Mouse (Mus musculus): Measurements from ENCODE around the gene Zbtb43. TPM values are rescaled to one million over a fixed set of nuclear protein-coding genes. Genes with fewer than 3 reads are reported as not detected.

Zbtb43 gene
- polyA plus RNA-seq (2012; fragmentation: generic; extraction: Trizol), result 4.8 TPM
- long read RNA-seq, experiment 1, partial matches to known transcripts, result 0 of 6 reads
- long read RNA-seq, experiment 1, other reads (novel, unspliced or antisense), result 5 of 6 reads
- long read RNA-seq, experiment 2, full-length matches to known transcripts, result 39 of 56 reads
- long read RNA-seq, experiment 2, partial matches to known transcripts, result 0 of 56 reads
- long read RNA-seq, experiment 2, other reads (novel, unspliced or antisense), result 17 of 56 reads

DNA sequence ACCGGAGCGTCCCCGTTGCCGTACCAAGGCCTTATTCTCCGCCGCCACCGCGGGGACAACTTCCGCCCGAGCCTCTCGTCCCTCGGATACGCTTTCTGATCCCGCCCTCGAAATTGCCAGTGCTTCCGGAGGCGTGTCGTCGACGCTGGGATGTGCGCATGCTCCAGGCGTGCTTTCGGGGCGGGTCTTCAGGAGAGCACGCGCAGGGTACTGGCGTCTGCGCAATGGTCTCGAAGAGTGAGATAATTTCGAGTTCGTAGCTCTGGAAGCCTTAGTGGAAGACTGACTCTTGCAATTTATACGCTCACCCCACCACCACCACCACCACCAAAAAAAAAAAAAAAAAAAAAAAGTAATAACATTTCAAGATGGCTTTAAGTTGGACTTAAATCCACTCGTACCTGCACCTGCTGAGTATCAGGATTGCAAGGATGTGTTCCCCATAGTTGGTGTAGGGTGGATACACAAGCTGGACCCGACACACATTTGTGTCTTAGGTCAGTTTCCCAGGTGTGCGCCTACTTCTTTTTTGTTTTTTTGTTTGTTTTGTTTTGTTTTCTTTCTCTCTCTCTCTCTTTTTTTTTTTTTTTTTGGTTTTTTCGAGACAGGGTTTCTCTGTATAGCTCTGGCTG is at the start of gene Zbtb43:
Zbtb43 (minus strand) TSS at position 94 of the 632 bp plus-strand sequence.
- peak; percentile 98 for TF ChIP-seq MAX (IDR thresholded peaks at IDR 0.05)
- TF ChIP-seq MYOG (IDR thresholded peaks at IDR 0.05; ENCODE audit: control insufficient read depth, extremely low read depth, insufficient read length), result no peak
- H3K79me2 ChIP-seq (ENCODE audit: control insufficient read depth, insufficient read depth), result peaks cover 48% of the 10 kb centered on the region
- H3K4me3 ChIP-seq (ENCODE audit: insufficient read depth, poor library complexity, severe bottlenecking), result peak within 1 kb of the TSS; percentile 89
- peak within 1 kb of the TSS; percentile 91 for H3ac ChIP-seq (ENCODE audit: control insufficient read depth, insufficient read length, low read depth)
- peaks cover 23% of the 10 kb centered on the region for H3K79me3 ChIP-seq (ENCODE audit: low read depth)
- no peaks in the 10 kb centered on the region for H3K27me3 ChIP-seq (ENCODE audit: control insufficient read depth, insufficient read depth, insufficient read length)
- peaks cover 6% of the 10 kb centered on the region for H3K36me3 ChIP-seq (ENCODE audit: control insufficient read depth, insufficient read depth)

- TF ChIP-seq MAX (IDR thresholded peaks at IDR 0.05), result no peak
- no peaks in the 10 kb centered on the region for H3K36me3 ChIP-seq (ENCODE audit: control insufficient read depth, insufficient read depth)
- peaks cover 33% of the 10 kb centered on the region for H3K27me3 ChIP-seq (ENCODE audit: control insufficient read depth, insufficient read depth, insufficient read length)
- no peak overlapping the region for H3ac ChIP-seq (ENCODE audit: control insufficient read depth, insufficient read length, low read depth)
- H3K79me2 ChIP-seq (ENCODE audit: control insufficient read depth, insufficient read depth), result no peaks in the 10 kb centered on the region
- H3K79me3 ChIP-seq (ENCODE audit: low read depth), result no peaks in the 10 kb centered on the region
- H3K4me3 ChIP-seq (ENCODE audit: insufficient read depth, poor library complexity, severe bottlenecking), result no peak overlapping the region
These were observed 47.5 kb upstream of the Zbtb43 start for GRCm38 (mm10) chr2:33515856-33516255.

DNA sequence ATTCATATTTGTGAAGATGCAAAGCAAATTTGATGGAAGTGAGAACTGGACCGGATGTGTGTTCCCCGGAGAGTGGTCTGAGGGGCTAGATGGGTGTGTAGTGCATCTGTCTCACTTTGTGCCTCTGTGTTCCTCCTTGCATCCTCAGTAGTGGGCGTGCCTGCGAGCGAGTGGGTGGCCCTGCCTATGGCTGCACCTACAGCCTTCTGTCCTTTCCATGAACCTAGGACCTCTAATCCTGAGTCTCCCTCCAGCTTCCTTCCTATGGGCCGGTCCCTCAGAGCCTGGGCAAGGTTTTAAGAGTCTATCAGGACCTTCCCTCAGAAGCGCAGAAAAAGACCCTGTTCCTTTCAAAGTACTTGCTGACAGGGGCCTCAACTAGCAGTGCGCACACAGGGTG is 47.1 kb upstream of the Zbtb43 start:
- H3K79me2 ChIP-seq (ENCODE audit: control insufficient read depth, insufficient read depth), result no peaks in the 10 kb centered on the region
- H3ac ChIP-seq (ENCODE audit: control insufficient read depth, insufficient read length, low read depth), result no peak overlapping the region
- no peaks in the 10 kb centered on the region for H3K79me3 ChIP-seq (ENCODE audit: low read depth)
- TF ChIP-seq FOSL1 (IDR thresholded peaks at IDR 0.05; ENCODE audit: insufficient read depth, low read length, poor library complexity, severe bottlenecking), result no peak
- H3K27me3 ChIP-seq (ENCODE audit: control insufficient read depth, insufficient read depth, insufficient read length), result peaks cover 33% of the 10 kb centered on the region
- H3K4me3 ChIP-seq (ENCODE audit: insufficient read depth, poor library complexity, severe bottlenecking), result no peak overlapping the region
- no peaks in the 10 kb centered on the region for H3K36me3 ChIP-seq (ENCODE audit: control insufficient read depth, insufficient read depth)

DNA sequence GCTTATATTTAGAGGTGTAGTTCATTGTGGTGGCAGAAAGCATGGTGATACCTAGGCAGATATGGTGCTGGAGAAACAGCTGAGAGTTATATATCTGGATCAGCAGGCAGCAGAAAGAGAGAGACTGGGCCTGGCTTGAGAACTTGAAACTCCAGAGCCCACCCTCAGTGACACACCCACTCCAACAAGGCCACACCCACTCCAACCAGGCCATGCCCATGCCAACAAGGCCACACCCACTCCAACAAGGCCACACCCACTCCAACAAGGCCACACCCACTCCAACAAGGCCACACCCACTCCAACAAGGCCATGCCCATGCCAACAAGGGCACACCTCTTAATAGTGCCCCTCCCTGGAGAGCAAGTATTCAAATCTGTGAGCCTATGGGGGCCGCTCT is 42.4 kb upstream of the Zbtb43 start:
- Histone ChIP-seq H3K27me3 (ENCODE audit: control insufficient read depth, insufficient read depth, insufficient read length) (peaks cover 16% of the 10 kb centered on the region), H3K79me3 (ENCODE audit: low read depth) (no peaks in the 10 kb centered on the region), H3K4me3 (ENCODE audit: insufficient read depth, poor library complexity, severe bottlenecking) (no peak overlapping the region), H3K79me2 (ENCODE audit: control insufficient read depth, insufficient read depth) (no peaks in the 10 kb centered on the region), H3ac (ENCODE audit: control insufficient read depth, insufficient read length, low read depth) (no peak overlapping the region), H3K36me3 (ENCODE audit: control insufficient read depth, insufficient read depth) (no peaks in the 10 kb centered on the region)
- TF ChIP-seq MYOD1 (IDR thresholded peaks at IDR 0.05; ENCODE audit: control insufficient read depth, insufficient read length, low read depth), result no peak
- no peak for TF ChIP-seq USF1 (IDR thresholded peaks at IDR 0.05; ENCODE audit: low read depth)
- TF ChIP-seq CEBPB (IDR thresholded peaks at IDR 0.05; ENCODE audit: low read depth), result no peak
- no peak for TF ChIP-seq MAX (IDR thresholded peaks at IDR 0.05)
- no peak for TF ChIP-seq CTCF (IDR thresholded peaks at IDR 0.05; ENCODE audit: control insufficient read depth, insufficient read depth, insufficient read length)
- TF ChIP-seq FOSL1 (IDR thresholded peaks at IDR 0.05; ENCODE audit: insufficient read depth, low read length, poor library complexity, severe bottlenecking), result no peak
- no peak for TF ChIP-seq MYOG (IDR thresholded peaks at IDR 0.05; ENCODE audit: control insufficient read depth, extremely low read depth, insufficient read length)

DNA sequence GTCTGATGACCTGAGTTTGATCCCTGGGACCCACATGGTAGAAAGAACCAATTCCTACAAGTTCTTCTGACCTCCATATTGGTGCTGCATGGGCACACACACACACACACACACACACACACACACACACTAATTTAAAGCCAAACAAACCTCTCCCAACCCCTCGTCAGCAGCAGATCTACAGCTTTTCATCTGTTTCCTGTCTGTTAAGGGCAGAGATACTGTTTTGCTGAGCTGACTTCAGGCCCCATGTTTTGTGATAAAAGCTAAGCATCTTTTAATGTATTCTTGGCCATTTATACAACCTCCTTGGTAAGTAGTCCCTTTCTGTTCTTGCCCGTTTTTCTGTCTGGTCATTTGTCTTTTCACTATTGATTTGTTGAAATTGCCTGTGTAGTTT is 34.2 kb upstream of the Zbtb43 start:
- TF ChIP-seq MYOG (IDR thresholded peaks at IDR 0.05; ENCODE audit: control insufficient read depth, extremely low read depth, insufficient read length), result no peak
- no peaks in the 10 kb centered on the region for H3K79me2 ChIP-seq (ENCODE audit: control insufficient read depth, insufficient read depth)
- H3ac ChIP-seq (ENCODE audit: control insufficient read depth, insufficient read length, low read depth), result no peak overlapping the region
- no peaks in the 10 kb centered on the region for H3K36me3 ChIP-seq (ENCODE audit: control insufficient read depth, insufficient read depth)
- peaks cover 7% of the 10 kb centered on the region for H3K27me3 ChIP-seq (ENCODE audit: control insufficient read depth, insufficient read depth, insufficient read length)
- H3K79me3 ChIP-seq (ENCODE audit: low read depth), result no peaks in the 10 kb centered on the region
- H3K4me3 ChIP-seq (ENCODE audit: insufficient read depth, poor library complexity, severe bottlenecking), result no peak overlapping the region

GRCm38 (mm10) chr2:33498280-33498679 is 29.9 kb upstream of the Zbtb43 start:
- Histone ChIP-seq H3K36me3 (ENCODE audit: control insufficient read depth, insufficient read depth) (no peaks in the 10 kb centered on the region), H3K27me3 (ENCODE audit: control insufficient read depth, insufficient read depth, insufficient read length) (no peaks in the 10 kb centered on the region)

More at GRCm38 (mm10) chr2:33498280-33498679, 29.9 kb upstream of the Zbtb43 start:
- H3K4me3 ChIP-seq (ENCODE audit: insufficient read depth, poor library complexity, severe bottlenecking), result no peak overlapping the region
- H3K79me3 ChIP-seq (ENCODE audit: low read depth), result no peaks in the 10 kb centered on the region
- no peak overlapping the region for H3ac ChIP-seq (ENCODE audit: control insufficient read depth, insufficient read length, low read depth)
- no peaks in the 10 kb centered on the region for H3K79me2 ChIP-seq (ENCODE audit: control insufficient read depth, insufficient read depth)
- TF ChIP-seq MYOD1 (IDR thresholded peaks at IDR 0.05; ENCODE audit: control insufficient read depth, insufficient read length, low read depth) (no peak), FOSL1 (IDR thresholded peaks at IDR 0.05; ENCODE audit: insufficient read depth, low read length, poor library complexity, severe bottlenecking) (peak; percentile 82), CEBPB (IDR thresholded peaks at IDR 0.05; ENCODE audit: low read depth) (no peak), USF1 (IDR thresholded peaks at IDR 0.05; ENCODE audit: low read depth) (no peak), CTCF (IDR thresholded peaks at IDR 0.05; ENCODE audit: control insufficient read depth, insufficient read depth, insufficient read length) (no peak), MAX (IDR thresholded peaks at IDR 0.05) (no peak), MYOG (IDR thresholded peaks at IDR 0.05; ENCODE audit: control insufficient read depth, extremely low read depth, insufficient read length) (no peak)

Measured in C2C12 (cell line).